In the genomic region with DNA sequence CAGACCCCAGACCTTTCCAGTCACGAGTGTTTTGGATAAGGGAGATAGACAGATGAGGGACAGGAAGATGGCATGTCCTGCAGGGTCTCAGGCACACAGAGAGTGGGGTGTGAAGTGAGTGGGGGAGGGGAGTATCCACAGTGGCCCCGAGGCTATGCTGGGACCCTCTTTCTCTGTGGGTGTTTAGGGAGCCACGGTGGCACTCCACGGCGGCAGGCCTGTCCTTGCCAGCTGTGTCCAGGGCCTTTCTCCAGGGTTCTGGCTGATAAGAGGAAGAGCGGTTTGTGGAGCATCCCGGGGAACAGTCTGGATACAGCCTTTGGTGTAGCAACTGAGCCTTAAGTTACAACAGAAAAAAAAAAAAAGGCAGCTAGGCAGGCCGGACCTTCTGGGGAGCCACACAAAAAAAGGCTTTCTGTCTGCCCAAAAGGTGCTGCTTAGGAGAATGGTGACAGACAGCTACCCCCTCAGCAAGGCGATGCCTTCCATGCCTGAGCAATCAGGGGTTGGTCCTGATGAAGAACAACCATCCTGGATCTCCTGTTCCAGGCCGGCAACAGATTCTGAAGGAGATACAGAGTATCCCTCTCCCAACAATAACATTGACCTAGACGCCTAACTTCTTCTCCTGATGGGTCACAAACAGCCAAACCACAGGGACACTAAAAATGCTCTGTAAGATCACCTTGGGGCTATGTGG, we compare ENCODE assay signal across 12 mouse cellular contexts.
DNase-seq lines count a peak whose midpoint lies in the region; ATAC-seq and TF ChIP-seq lines count a peak whose summit lies in the region.
"Had no signal": no experiment of that assay in that cellular context is flagged by ENCODE, and none has a peak within 500 bp of the region (broad histone marks: within the 10 kb centered on the region; RNA-seq: fewer than 3 reads in every experiment).

No protein-coding gene starts in this region.

- H3K79me2 ChIP-seq in macrophage (ENCODE audit: inconsistent target) = peaks cover 86% of the 10 kb centered on the region

- ATAC-seq in hindbrain, embryonic 14.5 days (ENCODE audit: low FRiP score) = no peak
- ATAC-seq in hindbrain, embryonic 12.5 days (ENCODE audit: low FRiP score) = no peak
- ATAC-seq in lung, postnatal 0 days = no peak

- no peak overlapping the region for H3K9ac ChIP-seq in hindbrain, embryonic 14.5 days
- no peak overlapping the region for H3K9ac ChIP-seq in hindbrain, embryonic 12.5 days
- H3K9ac ChIP-seq in lung, postnatal 0 days (replicated peaks; ENCODE audit: low read depth) = 0 out of 2 replicates have a peak overlapping the region, but pooled peaks have one; percentile 26
- H3K9ac ChIP-seq: liver, embryonic 14.5 days had no signal

- DNase-seq in adrenal gland, adult 2 months = peak; percentile 35
- no peak for DNase-seq in adrenal gland, postnatal 14 days
- DNase-seq in hindbrain, embryonic 14.5 days (ENCODE audit: low spot score) = no peak
- no peak for DNase-seq in lung, postnatal 0 days (ENCODE audit: low spot score)
- DNase-seq in lung, postnatal 4 days = no peak
- DNase-seq in B cell, adult 2 months = no peak
- DNase-seq: layer of hippocampus, postnatal 36 days had no signal

- H3K27ac ChIP-seq in hindbrain, embryonic 14.5 days = no peak overlapping the region
- H3K27ac ChIP-seq in hindbrain, embryonic 12.5 days = no peak overlapping the region
- peak overlapping the region; percentile 40 for H3K27ac ChIP-seq in lung, postnatal 0 days (ENCODE audit: low read length)
- peak overlapping the region; percentile 40 for H3K27ac ChIP-seq in macrophage
- H3K27ac ChIP-seq: liver, embryonic 14.5 days had no signal

- 77% methylated on average over 11 of the region's 11 CpGs for WGBS in hindbrain, embryonic 14.5 days
- 70% methylated on average over 11 of the region's 11 CpGs for WGBS in hindbrain, embryonic 12.5 days
- 68% methylated on average over 11 of the region's 11 CpGs for WGBS in lung, postnatal 0 days
- WGBS in macrophage (ENCODE audit: missing documents) = 90% methylated on average over 11 of the region's 11 CpGs

- no peak for TF ChIP-seq CTCF in lung, postnatal 0 days (IDR thresholded peaks at IDR 0.05)

- no peaks in the 10 kb centered on the region for H3K27me3 ChIP-seq in hindbrain, embryonic 14.5 days (ENCODE audit: control insufficient read depth, insufficient read depth, low read length)
- no peaks in the 10 kb centered on the region for H3K27me3 ChIP-seq in hindbrain, embryonic 12.5 days
- H3K27me3 ChIP-seq in lung, postnatal 0 days (replicated peaks; ENCODE audit: insufficient read depth, low read length) = no peaks in the 10 kb centered on the region
- H3K27me3 ChIP-seq: intestine, embryonic 15.5 days had no signal

- H3K36me3 ChIP-seq in hindbrain, embryonic 14.5 days (replicated peaks; ENCODE audit: control insufficient read depth, insufficient read depth) = no peaks in the 10 kb centered on the region
- H3K36me3 ChIP-seq in hindbrain, embryonic 12.5 days = no peaks in the 10 kb centered on the region
- H3K36me3 ChIP-seq in lung, postnatal 0 days (ENCODE audit: insufficient read depth, low read length) = no peaks in the 10 kb centered on the region
- no peaks in the 10 kb centered on the region for H3K36me3 ChIP-seq in macrophage (ENCODE audit: inconsistent target)
- H3K36me3 ChIP-seq: intestine, embryonic 15.5 days had no signal

- no peak for TF ChIP-seq EP300 in lung, postnatal 0 days (IDR thresholded peaks at IDR 0.05)

- H3K4me2 ChIP-seq in hindbrain, embryonic 14.5 days (replicated peaks) = peak overlapping the region; percentile 33
- no peak overlapping the region for H3K4me2 ChIP-seq in hindbrain, embryonic 12.5 days (replicated peaks)
- H3K4me2 ChIP-seq in lung, postnatal 0 days (replicated peaks; ENCODE audit: low read depth, low read length) = no peak overlapping the region

- H3K4me1 ChIP-seq in hindbrain, embryonic 14.5 days (replicated peaks; ENCODE audit: control insufficient read depth, insufficient read depth, low read length) = no peaks in the 10 kb centered on the region; the same call in 1 of the 2 replicates
- H3K4me1 ChIP-seq in hindbrain, embryonic 12.5 days = peaks cover 18% of the 10 kb centered on the region
- H3K4me1 ChIP-seq in lung, postnatal 0 days (ENCODE audit: insufficient read depth, low read depth, low read length) = peaks cover 51% of the 10 kb centered on the region

- H3K4me3 ChIP-seq in hindbrain, embryonic 14.5 days (replicated peaks; ENCODE audit: low read length) = no peak overlapping the region
- no peak overlapping the region for H3K4me3 ChIP-seq in hindbrain, embryonic 12.5 days
- no peak overlapping the region for H3K4me3 ChIP-seq in lung, postnatal 0 days (ENCODE audit: low read depth, low read length)
- H3K4me3 ChIP-seq in macrophage (ENCODE audit: inconsistent target) = no peak overlapping the region
- H3K4me3 ChIP-seq: intestine, embryonic 15.5 days had no signal

- no peaks in the 10 kb centered on the region for H3K9me3 ChIP-seq in hindbrain, embryonic 14.5 days (ENCODE audit: control insufficient read depth, low read length)
- H3K9me3 ChIP-seq in hindbrain, embryonic 12.5 days (replicated peaks) = no peaks in the 10 kb centered on the region
- H3K9me3 ChIP-seq in lung, postnatal 0 days (ENCODE audit: low read length) = no peaks in the 10 kb centered on the region
- H3K9me3 ChIP-seq: G1E; intestine, embryonic 15.5 days had no signal

Comparison
In these comparisons a context has a peak if more than half of its experiments do, and no peak if none do; other contexts are left out.
1. H3K27ac ChIP-seq: peak in lung, postnatal 0 days (single experiment) and macrophage (single experiment); none in hindbrain, embryonic 14.5 days (single experiment) and hindbrain, embryonic 12.5 days (single experiment).